Mouse (Mus musculus) lung, adult 2 months (tissue): Measurements from ENCODE around the gene Ctsz. TPM values are rescaled to one million over a fixed set of nuclear protein-coding genes. Genes with fewer than 3 reads are reported as not detected.

Experiments
- DNase-seq: peaks from one replicate; pipeline ENCODE4 v3.0.0; 2022
- H3K4me1 ChIP-seq: fragments of 200-500 bp; 2 replicates; pipeline ENCODE4 v1.6.1; 2011; ENCODE audit warnings: low read length; ENCODE audit not compliant: control insufficient read depth, insufficient read depth
- H3K4me3 ChIP-seq: fragments of 200-500 bp; replicated peaks from 2 replicates; pipeline ENCODE3; 2011; ENCODE audit warnings: low read depth, mild to moderate bottlenecking, control low read depth, low read length; ENCODE audit errors: extremely low read depth
- CTCF ChIP-seq: fragments of 200-500 bp; IDR thresholded peaks from 2 replicates; pipeline ENCODE4 v1.5.1; 2011; ENCODE audit warnings: mild to moderate bottlenecking, low read length, control low read depth; ENCODE audit not compliant: insufficient read depth
- POLR2A ChIP-seq: fragments of 200-500 bp; IDR thresholded peaks from 2 replicates; pipeline ENCODE4 v1.6.1; 2011; ENCODE audit warnings: low read depth, mild to moderate bottlenecking, control low read depth, low read length, borderline replicate concordance; ENCODE audit errors: extremely low read depth
- WGBS: fragments of 180-500 bp; shearing (Covaris S2); methylation state at CpG from one replicate; pipeline ENCODE4 v1.1.7; 2018; 5-methylcytosine and 5-hydroxymethylcytosine counted together
- polyA plus RNA-seq: library from polyadenylated mRNA; depleted of rRNA; stranded (reverse); fragments of >200 nt; gene quantifications from 2 replicates; pipeline ENCODE4 v1.2.3, GENCODE M21; 2012

Ctsz gene
- polyA plus RNA-seq, 1 experiment, result 251 TPM

- H3K4me1 ChIP-seq, result no peaks in the 10 kb centered on the region
- no peak overlapping the region for H3K4me3 ChIP-seq
- DNase-seq, result no peak
- WGBS, result 91% methylated on average over 10 of the region's 10 CpGs
- TF ChIP-seq POLR2A, result no peak
- TF ChIP-seq CTCF, result no peak
These were observed 9.7 kb downstream of the Ctsz start for GRCm38 (mm10) chr2:174428996-174429591.

GRCm38 (mm10) chr2:174428076-174428835 is 10.6 kb downstream of the Ctsz start:
- DNase-seq, result no peak
- TF ChIP-seq POLR2A (no peak), CTCF (no peak)
- Histone ChIP-seq H3K4me3 (no peak overlapping the region), H3K4me1 (no peaks in the 10 kb centered on the region)
- WGBS, result 78% methylated on average over 18 of the region's 18 CpGs

GRCm38 (mm10) chr2:174426856-174427255 is 12.0 kb downstream of the Ctsz start:
- Histone ChIP-seq H3K4me3 (no peak overlapping the region), H3K4me1 (no peaks in the 10 kb centered on the region)
- TF ChIP-seq POLR2A (no peak), CTCF (no peak)
- 88% methylated on average over 12 of the region's 12 CpGs for WGBS
- no peak for DNase-seq

GRCm38 (mm10) chr2:174424301-174425085 is 14.3 kb downstream of the Ctsz start:
- WGBS, result 88% methylated on average over 11 of the region's 11 CpGs
- no peak for TF ChIP-seq POLR2A
- no peak for TF ChIP-seq CTCF

GRCm38 (mm10) chr2:174421107-174421506 is 17.7 kb downstream of the Ctsz start:
- 90% methylated on average over 6 of the region's 6 CpGs for WGBS
- DNase-seq, result no peak
- Histone ChIP-seq H3K4me3 (no peak overlapping the region), H3K4me1 (no peaks in the 10 kb centered on the region)
- no peak for TF ChIP-seq POLR2A
- TF ChIP-seq CTCF, result no peak

More at GRCm38 (mm10) chr2:174424301-174425085, 14.3 kb downstream of the Ctsz start:
- DNase-seq, result no peak
- no peaks in the 10 kb centered on the region for H3K4me1 ChIP-seq
- H3K4me3 ChIP-seq, result no peak overlapping the region

- H3K4me3 ChIP-seq, result peak within 1 kb of the TSS; percentile 93
- peak; percentile 91 for DNase-seq
- under 1% methylated on average over 40 of the region's 40 CpGs for WGBS
- TF ChIP-seq POLR2A, result peak; percentile 40; the same call in 1 of the 2 replicates
- no peak for TF ChIP-seq CTCF
- H3K4me1 ChIP-seq, result no peaks in the 10 kb centered on the region
These were observed 23.0 kb downstream of the Ctsz start, which contains the start of gene Nelfcd for GRCm38 (mm10) chr2:174415731-174416310. TSS of gene Nelfcd (plus strand) at chr2:174415804.

- no peak overlapping the region for H3K4me3 ChIP-seq
- TF ChIP-seq CTCF (no peak), POLR2A (no peak)
- WGBS, result 42% methylated on average over 18 of the region's 18 CpGs
- H3K4me1 ChIP-seq, result no peaks in the 10 kb centered on the region
- no peak for DNase-seq
These were observed 23.7 kb downstream of the Ctsz start for GRCm38 (mm10) chr2:174415001-174415730.

- no peak overlapping the region for H3K4me3 ChIP-seq
- DNase-seq, result no peak
- 72% methylated on average over 7 of the region's 7 CpGs for WGBS
- H3K4me1 ChIP-seq, result no peaks in the 10 kb centered on the region
- TF ChIP-seq POLR2A (no peak), CTCF (no peak)
These were observed 25.7 kb downstream of the Ctsz start for GRCm38 (mm10) chr2:174413127-174413526.
